Mouse (Mus musculus): ENCODE data around the gene Nck1.

Nck1 gene

GRCm38 (mm10) chr9:100545715-100546593 is at the start of gene Nck1:
Nck1 (minus strand) TSS chr9:100546134.
- peak; percentile 100 for DNase-seq

- no peak for DNase-seq
Observed at GRCm38 (mm10) chr9:100590462-100590861, 44.5 kb upstream of the Nck1 start.

GRCm38 (mm10) chr9:100584031-100584430 is 38.1 kb upstream of the Nck1 start:
- DNase-seq: no peak

GRCm38 (mm10) chr9:100582883-100583575 is 37.1 kb upstream of the Nck1 start:
- DNase-seq: peak in 1 of 2 experiments; percentile 44

GRCm38 (mm10) chr9:100581543-100582492 is 35.9 kb upstream of the Nck1 start:
- DNase-seq: peak; percentile 81 to 88

GRCm38 (mm10) chr9:100580196-100580740 is 34.3 kb upstream of the Nck1 start:
- DNase-seq: no peak

GRCm38 (mm10) chr9:100573942-100574341 is 28.0 kb upstream of the Nck1 start:
- DNase-seq: no peak

- no peak for DNase-seq
Observed at GRCm38 (mm10) chr9:100573300-100573699, 27.4 kb upstream of the Nck1 start.

- no peak for DNase-seq
Observed at GRCm38 (mm10) chr9:100571511-100571910, 25.6 kb upstream of the Nck1 start.

- DNase-seq: peak; percentile 76 to 77
Observed at GRCm38 (mm10) chr9:100570626-100571233, 24.8 kb upstream of the Nck1 start, which contains the start of gene Slc35g2. Slc35g2 (minus strand) TSS chr9:100571090.

- peak; percentile 85 to 88 for DNase-seq
Observed at GRCm38 (mm10) chr9:100569798-100570625, 24.1 kb upstream of the Nck1 start.

GRCm38 (mm10) chr9:100560251-100560890 is 14.4 kb upstream of the Nck1 start:
- DNase-seq: peak; percentile 65 to 71

GRCm38 (mm10) chr9:100558991-100559390 is 13.1 kb upstream of the Nck1 start:
- peak; percentile 59 to 72 for DNase-seq

GRCm38 (mm10) chr9:100558023-100558573 is 12.2 kb upstream of the Nck1 start:
- no peak for DNase-seq

- no peak for DNase-seq
Observed at GRCm38 (mm10) chr9:100555686-100556085, 9.8 kb upstream of the Nck1 start.

GRCm38 (mm10) chr9:100548313-100548712 is 2.4 kb upstream of the Nck1 start:
- peak in 1 of 2 experiments; percentile 45 for DNase-seq

GRCm38 (mm10) chr9:100546594-100546910 is 618 bp upstream of the Nck1 start:
- DNase-seq: peak in 1 of 2 experiments; percentile 56

- no peak for DNase-seq
Observed at GRCm38 (mm10) chr9:100544948-100545714, 803 bp downstream of the Nck1 start.

- DNase-seq: no peak
Observed at GRCm38 (mm10) chr9:100535618-100536262, 10.2 kb downstream of the Nck1 start.

Data from cerebellum, postnatal 25 days (tissue).